Mouse (Mus musculus) stomach, postnatal 0 days (tissue): ENCODE data around the gene Mipol1. TPM values are rescaled to one million over a fixed set of nuclear protein-coding genes. Genes with fewer than 3 reads are reported as not detected.
A peak's percentile ranks its signal among the peaks of the same experiment; 100 is the strongest.

Source experiments
- ATAC-seq: fragments of 200-750 bp; cut with Nextera tagmentation; 2 replicates; pipeline ENCODE4 v1.8.0; 2017; ENCODE audit not compliant: low FRiP score, low TSS enrichment
- DNase-seq: peaks from one replicate; pipeline ENCODE4 v3.0.0-alpha.2; 2016; ENCODE audit warnings: low spot score
- H3K27ac ChIP-seq: fragments of 300-500 bp; sonication (generic); replicated peaks from 2 replicates; pipeline ENCODE4 v1.5.1; 2014; ENCODE audit warnings: mild to moderate bottlenecking, control low read depth
- H3K27me3 ChIP-seq: fragments of 300-500 bp; sonication (generic); 2 replicates; pipeline ENCODE4 v1.6.1; 2014; ENCODE audit warnings: low read length; ENCODE audit not compliant: control insufficient read depth, insufficient read depth
- H3K36me3 ChIP-seq: fragments of 300-500 bp; sonication (generic); 2 replicates; pipeline ENCODE4 v1.6.1; 2014; ENCODE audit warnings: low read length, mixed read lengths; ENCODE audit not compliant: control insufficient read depth, insufficient read depth
- H3K4me1 ChIP-seq: fragments of 300-500 bp; sonication (generic); replicated peaks from 2 replicates; pipeline ENCODE4 v1.6.1; 2014; ENCODE audit warnings: antibody characterized with exemption; ENCODE audit not compliant: control insufficient read depth, insufficient read depth
- H3K4me2 ChIP-seq: fragments of 300-500 bp; sonication (generic); replicated peaks from 2 replicates; pipeline ENCODE4 v1.6.1; 2014; ENCODE audit warnings: low read depth, mild to moderate bottlenecking, control low read depth, moderate library complexity
- H3K4me3 ChIP-seq: fragments of 300-500 bp; sonication (generic); 2 replicates; pipeline ENCODE4 v1.5.1; 2014; ENCODE audit warnings: low read depth, low read length, control low read depth
- H3K9ac ChIP-seq: fragments of 300-500 bp; sonication (generic); 2 replicates; pipeline ENCODE4 v1.6.1; 2014; ENCODE audit warnings: mild to moderate bottlenecking, low read length, control low read depth, mixed read lengths
- H3K9me3 ChIP-seq: fragments of 300-500 bp; sonication (generic); 2 replicates; pipeline ENCODE4 v1.6.1; 2016; ENCODE audit warnings: low read length; ENCODE audit not compliant: control insufficient read depth
- CTCF ChIP-seq: IDR thresholded peaks from 2 replicates; pipeline ENCODE4 v1.5.1; 2016; ENCODE audit warnings: antibody characterized with exemption, low read depth, mild to moderate bottlenecking, moderate library complexity
- EP300 ChIP-seq: optimal IDR thresholded peaks from 2 replicates; pipeline ENCODE3; 2016; ENCODE audit warnings: antibody characterized with exemption
- WGBS: fragments of 180-500 bp; shearing (Covaris S2); extraction: QIAGEN DNeasy Blood & Tissue Kit; methylation state at CpG from one replicate; pipeline ENCODE4 v1.1.7; 2014; 5-methylcytosine and 5-hydroxymethylcytosine counted together
- polyA plus RNA-seq: library from polyadenylated mRNA; unstranded; fragments of >200 nt; fragmentation: Nextera tagmentation; extraction: Ambion mirVana; gene quantifications from 2 replicates; pipeline ENCODE4 v1.2.1, GENCODE M21; 2015

Mipol1 gene
- polyA plus RNA-seq, 1 experiment from 2014 or later = 5.9 TPM

DNA sequence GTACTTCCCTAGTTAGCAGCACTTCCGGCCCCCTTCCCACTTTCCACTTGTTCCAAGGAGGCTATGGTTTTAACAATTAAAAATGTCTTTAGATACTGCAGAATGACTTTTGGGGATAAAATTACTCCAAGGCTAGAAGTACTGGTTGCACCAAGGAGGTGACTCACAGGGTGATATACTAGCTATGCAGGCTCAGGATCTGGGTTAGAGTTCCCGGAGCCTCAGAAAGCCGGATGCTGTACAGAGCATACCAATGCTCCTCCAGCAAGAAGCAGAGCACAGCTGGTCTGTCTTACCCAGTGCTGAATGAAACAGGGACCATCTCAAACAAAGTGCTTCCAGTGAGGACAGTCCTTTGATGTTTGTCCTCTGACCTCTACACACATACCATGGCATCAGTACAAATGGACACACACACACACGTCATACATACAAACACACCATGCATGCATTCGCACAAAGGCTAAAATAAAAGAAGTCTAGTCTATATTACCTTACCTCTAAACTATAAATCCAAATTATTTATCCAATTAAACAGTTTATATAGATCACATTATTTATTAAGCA lies 219.9 kb downstream of the Mipol1 start:
- no peak for DNase-seq
- H3K36me3 ChIP-seq = no peaks in the 10 kb centered on the region
- WGBS = 67% methylated on average over 5 of the region's 5 CpGs
- no peak for TF ChIP-seq CTCF
- TF ChIP-seq EP300 = no peak
- H3K4me3 ChIP-seq = no peak overlapping the region
- H3K27me3 ChIP-seq = no peaks in the 10 kb centered on the region
- ATAC-seq = peak; percentile 86
- H3K4me1 ChIP-seq = no peaks in the 10 kb centered on the region
- H3K9me3 ChIP-seq = no peaks in the 10 kb centered on the region
- H3K9ac ChIP-seq = no peak overlapping the region
- peak overlapping the region; percentile 85 for H3K27ac ChIP-seq
- no peak overlapping the region for H3K4me2 ChIP-seq

DNA sequence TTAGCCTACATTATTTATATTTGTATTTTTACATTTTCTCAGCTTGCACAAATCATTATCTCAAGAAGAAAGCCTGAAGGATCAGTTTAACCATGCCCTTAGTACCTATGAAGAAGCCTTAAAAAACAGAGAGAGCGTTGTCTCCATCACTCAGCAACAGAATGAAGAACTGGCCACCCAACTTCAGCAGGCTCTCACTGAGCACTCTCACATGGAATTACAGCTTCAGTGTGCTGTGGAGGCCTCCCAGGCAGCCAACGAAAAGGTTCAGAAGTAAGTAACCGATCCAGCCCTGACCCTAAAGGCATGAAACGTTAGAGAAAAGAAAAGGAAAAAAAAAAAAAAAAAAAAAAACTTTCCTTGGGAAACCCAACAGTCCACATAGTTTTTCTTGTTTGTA lies 226.7 kb downstream of the Mipol1 start:
- WGBS = 23% methylated on average over 4 of the region's 4 CpGs

DNA sequence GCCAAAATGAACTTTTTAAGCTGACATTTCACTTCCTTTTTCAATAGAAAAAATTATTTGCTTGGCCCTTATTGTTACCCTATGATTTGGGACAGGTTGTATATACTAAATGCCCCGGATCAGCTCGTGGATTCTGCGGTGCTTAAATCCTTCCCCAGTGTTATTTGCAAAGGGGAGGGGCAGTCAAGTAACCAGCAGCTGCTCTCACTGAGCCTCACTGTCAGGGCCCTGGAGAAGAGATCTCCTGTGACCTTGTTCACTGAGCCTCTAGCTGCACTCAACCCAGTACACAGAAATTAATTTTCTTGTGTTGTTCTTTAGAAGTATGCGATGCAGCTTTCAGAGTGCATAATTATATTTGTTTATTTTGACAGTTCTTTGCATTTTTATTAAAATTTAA lies 227.1 kb downstream of the Mipol1 start:
- 21% methylated on average over 4 of the region's 4 CpGs for WGBS
- ATAC-seq = no peak
- Histone ChIP-seq H3K27ac (no peak overlapping the region), H3K9ac (no peak overlapping the region), H3K4me3 (no peak overlapping the region), H3K9me3 (no peaks in the 10 kb centered on the region), H3K4me1 (no peaks in the 10 kb centered on the region), H3K36me3 (no peaks in the 10 kb centered on the region), H3K4me2 (no peak overlapping the region), H3K27me3 (no peaks in the 10 kb centered on the region)
- TF ChIP-seq EP300 (no peak), CTCF (no peak)
- DNase-seq = no peak

More for the DNA sequence above, 226.7 kb downstream of the Mipol1 start:
- Histone ChIP-seq H3K27me3 (no peaks in the 10 kb centered on the region), H3K4me1 (no peaks in the 10 kb centered on the region), H3K36me3 (no peaks in the 10 kb centered on the region), H3K4me3 (no peak overlapping the region), H3K9ac (no peak overlapping the region), H3K27ac (no peak overlapping the region), H3K4me2 (no peak overlapping the region), H3K9me3 (no peaks in the 10 kb centered on the region)
- DNase-seq (no peak), ATAC-seq (no peak)
- TF ChIP-seq EP300 = no peak

DNA sequence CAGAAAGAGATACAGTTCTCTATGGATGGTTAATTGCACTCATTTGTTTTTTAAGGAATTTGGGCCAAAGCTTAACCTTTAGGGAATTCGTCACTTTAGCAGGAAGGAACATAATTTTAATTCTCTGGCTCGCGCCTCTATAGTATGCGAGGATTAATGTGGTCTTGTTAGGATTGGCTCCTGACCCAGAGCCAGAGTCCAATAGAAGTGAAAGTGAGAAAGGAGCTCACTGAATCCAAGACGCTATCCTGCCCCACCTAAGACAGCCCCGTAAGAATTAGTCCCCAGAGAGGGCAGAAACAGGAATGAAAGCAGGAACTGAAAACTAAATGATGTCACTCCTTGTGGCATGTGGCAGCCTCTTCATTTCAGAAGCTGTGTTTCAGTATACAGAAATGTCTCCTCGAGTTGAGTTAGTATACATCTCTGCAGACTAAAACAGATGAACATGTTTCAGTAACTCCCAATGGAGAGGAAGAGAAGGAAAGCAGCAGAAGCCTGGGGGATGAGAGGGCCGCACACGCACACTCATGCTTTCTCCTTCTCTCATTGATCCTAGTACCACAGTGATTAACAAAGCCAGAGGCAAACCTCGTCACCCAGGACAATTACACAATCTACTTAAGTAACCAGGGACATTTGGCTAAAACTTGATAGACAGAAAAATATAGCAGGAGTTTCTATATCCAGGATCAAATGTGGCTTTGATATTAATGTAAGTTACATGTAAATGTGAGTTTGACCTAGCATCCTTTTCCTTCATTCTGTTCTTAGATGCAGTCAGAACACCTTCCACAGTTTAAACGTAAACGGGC lies 234.5 kb downstream of the Mipol1 start:
- Histone ChIP-seq H3K9me3 (no peaks in the 10 kb centered on the region), H3K27ac (no peak overlapping the region), H3K4me3 (no peak overlapping the region), H3K4me2 (no peak overlapping the region), H3K9ac (no peak overlapping the region), H3K4me1 (no peaks in the 10 kb centered on the region), H3K27me3 (no peaks in the 10 kb centered on the region), H3K36me3 (no peaks in the 10 kb centered on the region)
- DNase-seq = no peak
- 53% methylated on average over 12 of the region's 12 CpGs for WGBS
- ATAC-seq = no peak
- no peak for TF ChIP-seq EP300

DNA sequence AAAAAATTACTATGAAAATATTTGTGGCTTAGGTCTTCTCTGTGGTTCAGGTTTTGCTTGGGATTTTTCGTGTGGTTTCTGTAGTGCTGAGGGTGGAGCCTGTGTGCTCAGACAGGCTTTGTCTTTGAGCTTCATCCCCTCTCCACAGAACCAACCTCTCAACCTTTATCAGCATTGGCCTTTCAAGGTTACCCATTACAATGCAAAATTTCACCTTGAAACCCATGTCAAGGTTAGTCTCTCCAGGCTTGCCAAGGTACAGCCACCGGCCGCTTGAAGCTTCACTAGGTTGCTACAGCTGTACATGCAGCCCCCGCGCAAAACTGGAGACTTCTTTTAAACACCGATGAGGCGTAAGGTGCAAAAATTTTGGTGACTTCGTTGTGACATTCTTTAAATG lies 241.6 kb downstream of the Mipol1 start:
- no peak overlapping the region for H3K27ac ChIP-seq
- WGBS = 87% methylated on average over 8 of the region's 8 CpGs
- no peak overlapping the region for H3K4me3 ChIP-seq
- H3K4me2 ChIP-seq = no peak overlapping the region
- H3K9me3 ChIP-seq = no peaks in the 10 kb centered on the region
- H3K36me3 ChIP-seq = no peaks in the 10 kb centered on the region
- no peak for DNase-seq
- H3K27me3 ChIP-seq = no peaks in the 10 kb centered on the region
- TF ChIP-seq EP300 = no peak
- TF ChIP-seq CTCF = no peak
- no peak overlapping the region for H3K9ac ChIP-seq
- no peak for ATAC-seq
- no peaks in the 10 kb centered on the region for H3K4me1 ChIP-seq

DNA sequence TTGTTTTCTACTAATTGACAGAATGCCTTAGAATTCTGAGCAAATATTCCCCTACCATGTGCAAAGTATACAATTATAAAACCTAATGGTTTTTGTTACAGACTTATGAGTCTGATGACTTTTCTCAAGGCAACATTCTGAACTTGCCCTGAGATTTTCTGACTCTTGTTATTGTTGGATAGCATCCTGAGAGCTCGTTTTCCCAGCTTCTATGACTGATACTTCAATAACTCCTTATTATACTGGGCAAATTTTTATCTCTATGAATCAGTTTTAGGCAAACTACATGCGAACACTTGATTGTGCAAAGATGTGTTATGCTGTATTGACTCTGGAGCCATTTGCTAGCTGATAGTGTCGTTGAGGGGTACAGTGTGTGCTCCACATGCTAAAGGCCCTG lies 246.6 kb downstream of the Mipol1 start:
- H3K4me3 ChIP-seq = no peak overlapping the region
- ATAC-seq (no peak), DNase-seq (no peak)
- H3K4me2 ChIP-seq = no peak overlapping the region
- TF ChIP-seq CTCF (no peak), EP300 (no peak)
- 52% methylated on average over 3 of the region's 3 CpGs for WGBS
- no peak overlapping the region for H3K27ac ChIP-seq
- no peaks in the 10 kb centered on the region for H3K4me1 ChIP-seq
- no peak overlapping the region for H3K9ac ChIP-seq
- H3K27me3 ChIP-seq = no peaks in the 10 kb centered on the region
- no peaks in the 10 kb centered on the region for H3K36me3 ChIP-seq
- no peaks in the 10 kb centered on the region for H3K9me3 ChIP-seq
